Comparison of ENCODE assay signal across 8 mouse cellular contexts in genomic region chr12:85219905-85220290, GRCm38 (mm10). TPM values are rescaled to one million over a fixed set of nuclear protein-coding genes. Genes with fewer than 3 reads are reported as not detected.
DNase-seq lines count a peak whose midpoint lies in the region; ATAC-seq and TF ChIP-seq lines count a peak whose summit lies in the region.

No protein-coding gene starts in this region.

- peak overlapping the region; percentile 81 for H3K9ac ChIP-seq in lung, embryonic 16.5 days (ENCODE audit: low read length)
- peak overlapping the region; percentile 61 for H3K9ac ChIP-seq in forebrain, postnatal 0 days
- H3K9ac ChIP-seq in neural tube, embryonic 15.5 days (replicated peaks) = peak overlapping the region; percentile 49

- peak overlapping the region; percentile 93 for H3K4me2 ChIP-seq in lung, embryonic 16.5 days (ENCODE audit: low read depth, low read length)
- H3K4me2 ChIP-seq in forebrain, postnatal 0 days (ENCODE audit: low read depth) = peak overlapping the region; percentile 85
- H3K4me2 ChIP-seq in neural tube, embryonic 15.5 days = peak overlapping the region; percentile 96

- 0 out of 2 replicates have a peak, but pooled peaks have one; percentile 13 for TF ChIP-seq POLR2A in bone marrow macrophage, adult 2 months (IDR thresholded peaks at IDR 0.05; ENCODE audit: borderline replicate concordance, low read depth, low read length)

- H3K27ac ChIP-seq in lung, embryonic 16.5 days (ENCODE audit: low read length) = no peak overlapping the region; the same call in 1 of the 2 replicates
- no peak overlapping the region for H3K27ac ChIP-seq in bone marrow macrophage, adult 2 months (ENCODE audit: insufficient read depth, low read depth, low read length)
- H3K27ac ChIP-seq in forebrain, postnatal 0 days (ENCODE audit: low read depth, low read length) = peak overlapping the region; percentile 71
- H3K27ac ChIP-seq in neural tube, embryonic 15.5 days (replicated peaks) = peak overlapping the region; percentile 72

- no peak for TF ChIP-seq CTCF in bone marrow macrophage, adult 2 months (IDR thresholded peaks at IDR 0.05; ENCODE audit: low read depth, low read length)
- TF ChIP-seq CTCF in forebrain, postnatal 0 days (IDR thresholded peaks at IDR 0.05; ENCODE audit: low read depth) = no peak

- H3K4me3 ChIP-seq in lung, embryonic 16.5 days (ENCODE audit: low read length) = peak overlapping the region; percentile 88
- H3K4me3 ChIP-seq in bone marrow macrophage, adult 2 months (ENCODE audit: insufficient read depth, low read length) = peak overlapping the region; percentile 74
- H3K4me3 ChIP-seq in forebrain, postnatal 0 days (ENCODE audit: low read depth, low read length) = peak overlapping the region; percentile 81
- peak overlapping the region; percentile 75 for H3K4me3 ChIP-seq in neural tube, embryonic 15.5 days (replicated peaks)

- no peak for ATAC-seq in lung, embryonic 16.5 days (ENCODE audit: low read depth)
- ATAC-seq in forebrain, postnatal 0 days = no peak
- peak; percentile 12; the same call in 1 of the 2 replicates for ATAC-seq in neural tube, embryonic 15.5 days (ENCODE audit: low FRiP score)

- no peak for DNase-seq in lung, postnatal 25 days (ENCODE audit: low spot score)
- DNase-seq in forebrain, postnatal 0 days = peak; percentile 9
- DNase-seq in liver = peak; percentile 28
- DNase-seq in layer of hippocampus, postnatal 10 days (ENCODE audit: low spot score in 2 of 2) = no peak
- DNase-seq in urinary bladder, adult 2 months (ENCODE audit: low spot score) = no peak

- no peaks in the 10 kb centered on the region for H3K9me3 ChIP-seq in lung, embryonic 16.5 days (ENCODE audit: control insufficient read depth, low read length)
- no peaks in the 10 kb centered on the region for H3K9me3 ChIP-seq in forebrain, postnatal 0 days (ENCODE audit: low read length)
- H3K9me3 ChIP-seq in neural tube, embryonic 15.5 days (replicated peaks) = no peaks in the 10 kb centered on the region

- no peaks in the 10 kb centered on the region for H3K27me3 ChIP-seq in lung, embryonic 16.5 days (ENCODE audit: control insufficient read depth, insufficient read depth, low read depth, low read length)
- H3K27me3 ChIP-seq in forebrain, postnatal 0 days (ENCODE audit: insufficient read depth, low read length) = no peaks in the 10 kb centered on the region
- H3K27me3 ChIP-seq in neural tube, embryonic 15.5 days (replicated peaks) = no peaks in the 10 kb centered on the region

- WGBS in lung, embryonic 16.5 days = 2% methylated on average over 12 of the region's 12 CpGs
- WGBS in forebrain, postnatal 0 days = 3% methylated on average over 12 of the region's 12 CpGs
- WGBS in neural tube, embryonic 15.5 days = 3% methylated on average over 12 of the region's 12 CpGs

- peaks cover 20% of the 10 kb centered on the region for H3K4me1 ChIP-seq in lung, embryonic 16.5 days (replicated peaks; ENCODE audit: control insufficient read depth, insufficient read depth, low read length)
- H3K4me1 ChIP-seq in bone marrow macrophage, adult 2 months (ENCODE audit: control insufficient read depth, insufficient read depth, low read length) = peaks cover 10% of the 10 kb centered on the region
- peaks cover 10% of the 10 kb centered on the region for H3K4me1 ChIP-seq in forebrain, postnatal 0 days (ENCODE audit: insufficient read depth)
- peaks cover 28% of the 10 kb centered on the region for H3K4me1 ChIP-seq in neural tube, embryonic 15.5 days

- peaks cover 28% of the 10 kb centered on the region for H3K36me3 ChIP-seq in lung, embryonic 16.5 days (ENCODE audit: control insufficient read depth, insufficient read depth, low read length)
- H3K36me3 ChIP-seq in forebrain, postnatal 0 days (ENCODE audit: insufficient read depth) = peaks cover 33% of the 10 kb centered on the region
- peaks cover 29% of the 10 kb centered on the region for H3K36me3 ChIP-seq in neural tube, embryonic 15.5 days

RNA-seq across cellular contexts. Expression of gene Eif2b2, which starts 0.6 kb away (rescaled TPM):
- 83.3 and 86.6 TPM in 2 replicates for polyA plus RNA-seq in lung, embryonic 16.5 days (2015; fragmentation: Nextera tagmentation; extraction: Ambion mirVana)
- polyA plus RNA-seq in bone marrow macrophage, adult 2 months (2012; ENCODE audit: insufficient read depth, insufficient read length, missing spikeins) = 34.3 and 45.1 TPM in 2 replicates
- total RNA-seq in forebrain, postnatal 0 days (2014; rRNA removed) = 65.5 and 69.0 TPM in 2 replicates
- 78.3 and 86.9 TPM in 2 replicates for polyA plus RNA-seq in forebrain, postnatal 0 days (2015; fragmentation: Nextera tagmentation; extraction: Ambion mirVana)
- 74.5 and 85.5 TPM in 2 replicates for polyA plus RNA-seq in neural tube, embryonic 15.5 days (2015; fragmentation: Nextera tagmentation; extraction: Ambion mirVana)
- 10 to 100 TPM; 57.4 to 85.0 TPM for total RNA-seq in layer of hippocampus, postnatal 10 days (2021)
- 73.8 and 82.6 TPM in 2 replicates for polyA plus RNA-seq in urinary bladder, adult 2 months (2012; rRNA removed)

RNA-seq across cellular contexts. Expression of gene Pgf, which starts 42.3 kb away (rescaled TPM):
- polyA plus RNA-seq in lung, embryonic 16.5 days (2015; fragmentation: Nextera tagmentation; extraction: Ambion mirVana) = 9.7 and 9.9 TPM in 2 replicates
- 2.2 TPM in 2 replicates for polyA plus RNA-seq in bone marrow macrophage, adult 2 months (2012; ENCODE audit: insufficient read depth, insufficient read length, missing spikeins)
- total RNA-seq in forebrain, postnatal 0 days (2014; rRNA removed) = 5.3 and 7.8 TPM in 2 replicates
- polyA plus RNA-seq in forebrain, postnatal 0 days (2015; fragmentation: Nextera tagmentation; extraction: Ambion mirVana) = 7.6 and 8.9 TPM in 2 replicates
- polyA plus RNA-seq in neural tube, embryonic 15.5 days (2015; fragmentation: Nextera tagmentation; extraction: Ambion mirVana) = 9.5 and 11.1 TPM in 2 replicates
- 1 to 10 TPM; 5.1 to 6.0 TPM for total RNA-seq in layer of hippocampus, postnatal 10 days (2021)
- 6.0 and 7.7 TPM in 2 replicates for polyA plus RNA-seq in urinary bladder, adult 2 months (2012; rRNA removed)

RNA-seq across cellular contexts. Expression of gene Mlh3, which starts 50.5 kb away (rescaled TPM):
- 8.5 and 9.0 TPM in 2 replicates for polyA plus RNA-seq in lung, embryonic 16.5 days (2015; fragmentation: Nextera tagmentation; extraction: Ambion mirVana)
- 7.0 and 8.1 TPM in 2 replicates for polyA plus RNA-seq in bone marrow macrophage, adult 2 months (2012; ENCODE audit: insufficient read depth, insufficient read length, missing spikeins)
- total RNA-seq in forebrain, postnatal 0 days (2014; rRNA removed) = 9.2 and 10.5 TPM in 2 replicates
- 4.3 and 5.8 TPM in 2 replicates for polyA plus RNA-seq in forebrain, postnatal 0 days (2015; fragmentation: Nextera tagmentation; extraction: Ambion mirVana)
- 8.5 and 9.0 TPM in 2 replicates for polyA plus RNA-seq in neural tube, embryonic 15.5 days (2015; fragmentation: Nextera tagmentation; extraction: Ambion mirVana)
- 10 to 100 TPM; 12.3 to 13.3 TPM for total RNA-seq in layer of hippocampus, postnatal 10 days (2021)
- polyA plus RNA-seq in urinary bladder, adult 2 months (2012; rRNA removed) = 10.9 and 12.4 TPM in 2 replicates

Comparison
In these comparisons a context has a peak if more than half of its experiments do, and no peak if none do; other contexts are left out.
1. H3K27ac ChIP-seq: peak in forebrain, postnatal 0 days (single experiment) and neural tube, embryonic 15.5 days (single experiment); none in lung, embryonic 16.5 days (single experiment) and bone marrow macrophage, adult 2 months (single experiment).
2. DNase-seq: peak in forebrain, postnatal 0 days (single experiment) and liver (single experiment); none in lung, postnatal 25 days (single experiment), layer of hippocampus, postnatal 10 days (0 of 2) and urinary bladder, adult 2 months (single experiment).
3. Peak in every context shown above with its lines, with median percentiles within 50 percentile points of each other: H3K4me2 ChIP-seq, H3K4me3 ChIP-seq and H3K9ac ChIP-seq.